Mouse (Mus musculus): Measurements from ENCODE around the gene Triobp.

DNA sequence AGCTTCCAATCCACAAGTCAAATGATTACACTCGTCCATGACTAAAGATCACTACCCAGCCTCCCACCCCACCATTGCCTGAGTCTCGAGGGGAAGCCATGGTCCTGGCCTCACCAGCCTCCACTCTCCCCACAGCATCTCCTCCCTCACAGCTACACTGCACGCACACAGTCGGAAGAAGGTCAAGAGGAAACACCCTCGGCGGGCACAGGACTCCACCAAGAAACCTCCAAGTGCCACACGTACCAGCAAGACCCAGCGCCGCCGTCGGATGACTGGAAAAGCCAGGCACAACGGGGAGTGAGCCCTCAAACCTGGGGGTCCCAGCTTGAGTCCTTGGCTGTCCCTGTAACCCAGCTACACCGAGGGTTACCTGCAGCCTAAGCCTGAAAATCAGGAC is 7.2 kb upstream of the Triobp start:
- TF ChIP-seq GATA1 (IDR thresholded peaks at IDR 0.05; ENCODE audit: borderline replicate concordance, low read length) (no peak), FLI1 (IDR thresholded peaks at IDR 0.05; ENCODE audit: low read length) (no peak)

All from megakaryocyte, embryonic 14.5 days (primary cell).